Comparison of ENCODE assay signal across 9 mouse cellular contexts in the genomic region with DNA sequence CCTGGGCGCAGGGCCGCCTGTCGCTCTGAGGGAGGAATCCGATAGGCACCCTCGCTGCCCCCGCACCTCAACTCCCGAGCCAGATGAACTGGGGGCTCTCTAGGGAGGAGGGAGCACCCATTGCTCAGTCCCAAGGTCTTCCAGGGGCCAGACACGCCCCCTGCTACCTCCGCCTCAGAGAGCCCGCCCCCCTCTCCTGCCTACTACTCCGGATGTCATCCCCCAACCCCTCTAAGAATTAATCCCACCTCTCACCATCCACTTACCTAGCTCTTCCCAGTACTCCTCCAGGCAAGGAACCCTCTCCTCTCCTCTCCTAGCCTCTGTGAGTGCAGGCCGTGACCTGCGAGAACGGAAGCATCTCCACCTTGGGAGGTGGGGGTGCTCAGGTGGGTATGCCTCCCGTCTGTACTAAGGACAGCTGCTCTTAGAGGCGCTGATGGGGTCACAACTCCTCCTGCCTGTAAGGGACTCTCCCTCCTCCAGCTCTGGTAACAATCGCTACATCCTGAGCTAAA. TPM values are rescaled to one million over a fixed set of nuclear protein-coding genes. Genes with fewer than 3 reads are reported as not detected.
A peak's percentile ranks its signal among the peaks of the same experiment; 100 is the strongest.
DNase-seq lines count a peak whose midpoint lies in the region; ATAC-seq lines count a peak whose summit lies in the region.
"Had no signal": no experiment of that assay in that cellular context is flagged by ENCODE, and none has a peak within 500 bp of the region (broad histone marks: within the 10 kb centered on the region; RNA-seq: fewer than 3 reads in every experiment).

Hpca (minus strand) TSS at position 468 of the 518 bp plus-strand sequence.

- H3K9me3 ChIP-seq in embryonic facial prominence, embryonic 13.5 days: no peaks in the 10 kb centered on the region

- no peak for DNase-seq in layer of hippocampus, adult 18-20 months (ENCODE audit: low spot score in 2 of 2)
- DNase-seq in layer of hippocampus, adult 11-12 months (ENCODE audit: low spot score): no peak
- DNase-seq in layer of hippocampus, postnatal 36 days: no peak
- peak; percentile 29 for DNase-seq in neural tube, embryonic 10.5 days (ENCODE audit: extremely low spot score, low spot score)
- no peak for DNase-seq in kidney, postnatal 36 days
- DNase-seq in adrenal gland, postnatal 10 days: no peak
- no peak for DNase-seq in frontal cortex, postnatal 10 days (ENCODE audit: low spot score in 2 of 2)

- H3K4me1 ChIP-seq in embryonic facial prominence, embryonic 13.5 days: peaks cover 35% of the 10 kb centered on the region

- ATAC-seq in embryonic facial prominence, embryonic 13.5 days (ENCODE audit: insufficient number of reproducible peaks, insufficient read depth, low FRiP score, low TSS enrichment, low read depth): 0 out of 2 replicates have a peak, but pooled peaks have one; percentile 13

- peaks cover 83% of the 10 kb centered on the region for H3K27me3 ChIP-seq in embryonic facial prominence, embryonic 13.5 days

- H3K4me2 ChIP-seq in embryonic facial prominence, embryonic 13.5 days: peak within 1 kb of the TSS; percentile 97

- H3K36me3 ChIP-seq in embryonic facial prominence, embryonic 13.5 days: no peaks in the 10 kb centered on the region

- H3K9ac ChIP-seq in embryonic facial prominence, embryonic 13.5 days: peak within 1 kb of the TSS; percentile 51

- under 1% methylated on average over 17 of the region's 17 CpGs for WGBS in embryonic facial prominence, embryonic 13.5 days

- no peak within 1 kb of the TSS for H3K27ac ChIP-seq in embryonic facial prominence, embryonic 13.5 days
- H3K27ac ChIP-seq: macrophage had no signal

- peak within 1 kb of the TSS; percentile 51 for H3K4me3 ChIP-seq in embryonic facial prominence, embryonic 13.5 days

RNA-seq across cellular contexts. Expression of gene Hpca, which starts in this region (rescaled TPM):
- total RNA-seq in layer of hippocampus, adult 18-20 months (2021): 1,000 to 10,000 TPM; 2,309 to 2,704 TPM
- polyA plus RNA-seq in embryonic facial prominence, embryonic 13.5 days (2015; fragmentation: Nextera tagmentation; extraction: Ambion mirVana): 2.7 and 3.1 TPM in 2 replicates
- total RNA-seq in layer of hippocampus, postnatal 36 days (2021): 1,000 to 10,000 TPM; 2,384 to 2,720 TPM
- 1 to 10 TPM; 3.6 to 7.8 TPM for total RNA-seq in adrenal gland, postnatal 10 days (2021)
- polyA plus RNA-seq: macrophage had no signal

Comparison
In these comparisons a context has a peak if more than half of its experiments do, and no peak if none do; other contexts are left out.
1. RNA of gene Hpca (total RNA-seq): 2,384 to 2,720 TPM in layer of hippocampus, postnatal 36 days and 2,309 to 2,704 TPM in layer of hippocampus, adult 18-20 months; 3.6 to 7.8 TPM in adrenal gland, postnatal 10 days; every median in the first group is over 100 times any median in the second.